In genomic region chr6:41607637-41608036, GRCm38 (mm10) we compare ENCODE assay signal across 26 mouse cellular contexts. TPM values are rescaled to one million over a fixed set of nuclear protein-coding genes. Genes with fewer than 3 reads are reported as not detected.
DNase-seq lines count a peak whose midpoint lies in the region; ATAC-seq and TF ChIP-seq lines count a peak whose summit lies in the region.
"Had no signal": no experiment of that assay in that cellular context is flagged by ENCODE, and none has a peak within 500 bp of the region (broad histone marks: within the 10 kb centered on the region; RNA-seq: fewer than 3 reads in every experiment).

No protein-coding gene starts in this region.

- 55% methylated on average over 5 of the region's 5 CpGs for WGBS in forebrain, postnatal 0 days
- WGBS in forebrain, embryonic 14.5 days = 66% methylated on average over 5 of the region's 5 CpGs
- WGBS in midbrain, embryonic 13.5 days = 68% methylated on average over 5 of the region's 5 CpGs
- WGBS in midbrain, embryonic 11.5 days = 52% methylated on average over 5 of the region's 5 CpGs
- 52% methylated on average over 5 of the region's 5 CpGs for WGBS in midbrain, embryonic 16.5 days

- no peak overlapping the region for H3ac ChIP-seq in C2C12 (ENCODE audit: control insufficient read depth, insufficient read length, low read depth)

- no peaks in the 10 kb centered on the region for H3K79me2 ChIP-seq in C2C12 (ENCODE audit: control insufficient read depth, insufficient read depth)

- no peak for TF ChIP-seq CTCF in forebrain, postnatal 0 days (IDR thresholded peaks at IDR 0.05; ENCODE audit: low read depth)
- TF ChIP-seq CTCF in C2C12 (IDR thresholded peaks at IDR 0.05; ENCODE audit: control insufficient read depth, insufficient read depth, insufficient read length) = no peak

- H3K27ac ChIP-seq in forebrain, postnatal 0 days (ENCODE audit: low read depth, low read length) = no peak overlapping the region
- no peak overlapping the region for H3K27ac ChIP-seq in forebrain, embryonic 14.5 days (ENCODE audit: low read depth, low read length)
- H3K27ac ChIP-seq in midbrain, embryonic 13.5 days = no peak overlapping the region
- no peak overlapping the region for H3K27ac ChIP-seq in midbrain, embryonic 11.5 days (ENCODE audit: low read depth, low read length)
- no peak overlapping the region for H3K27ac ChIP-seq in midbrain, embryonic 16.5 days (ENCODE audit: low read length)
- H3K27ac ChIP-seq: embryonic facial prominence, embryonic 10.5 days; gastrocnemius, adult 2 months; liver, embryonic 13.5 days; neural tube, embryonic 12.5 days; stomach, embryonic 15.5 days had no signal

- peak overlapping the region; percentile 90 for H3K4me2 ChIP-seq in forebrain, postnatal 0 days (ENCODE audit: low read depth)
- no peak overlapping the region for H3K4me2 ChIP-seq in forebrain, embryonic 14.5 days (ENCODE audit: low read length)
- H3K4me2 ChIP-seq in midbrain, embryonic 13.5 days (replicated peaks) = peak overlapping the region; percentile 64
- H3K4me2 ChIP-seq in midbrain, embryonic 11.5 days = no peak overlapping the region
- H3K4me2 ChIP-seq in midbrain, embryonic 16.5 days (ENCODE audit: low read length) = peak overlapping the region; percentile 95
- H3K4me2 ChIP-seq: heart, embryonic 11.5 days; liver, embryonic 13.5 days; stomach, embryonic 15.5 days had no signal

- H3K4me3 ChIP-seq in forebrain, postnatal 0 days (ENCODE audit: low read depth, low read length) = peak overlapping the region; percentile 2; the same call in 1 of the 2 replicates
- H3K4me3 ChIP-seq in forebrain, embryonic 14.5 days (ENCODE audit: low read depth, low read length) = no peak overlapping the region
- no peak overlapping the region for H3K4me3 ChIP-seq in midbrain, embryonic 13.5 days (replicated peaks)
- no peak overlapping the region for H3K4me3 ChIP-seq in midbrain, embryonic 11.5 days (ENCODE audit: low read depth, low read length)
- H3K4me3 ChIP-seq in C2C12 (ENCODE audit: insufficient read depth, poor library complexity, severe bottlenecking) = no peak overlapping the region
- no peak overlapping the region for H3K4me3 ChIP-seq in midbrain, embryonic 16.5 days (ENCODE audit: low read depth, low read length)
- H3K4me3 ChIP-seq: embryonic facial prominence, embryonic 10.5 days; gastrocnemius, adult 2 months; liver, embryonic 13.5 days; neural tube, embryonic 12.5 days; stomach, embryonic 15.5 days had no signal

- peaks cover 13% of the 10 kb centered on the region for H3K4me1 ChIP-seq in forebrain, postnatal 0 days (ENCODE audit: insufficient read depth)
- peaks cover 10% of the 10 kb centered on the region for H3K4me1 ChIP-seq in forebrain, embryonic 14.5 days (ENCODE audit: control insufficient read depth, insufficient read depth, low read length)
- H3K4me1 ChIP-seq in midbrain, embryonic 13.5 days (replicated peaks) = peaks cover 35% of the 10 kb centered on the region
- peaks cover 9% of the 10 kb centered on the region; the same call in 1 of the 2 replicates for H3K4me1 ChIP-seq in midbrain, embryonic 11.5 days (ENCODE audit: control insufficient read depth, insufficient read depth, low read length)
- H3K4me1 ChIP-seq in midbrain, embryonic 16.5 days (ENCODE audit: control insufficient read depth, insufficient read depth, low read length) = peaks cover 32% of the 10 kb centered on the region

- H3K36me3 ChIP-seq in forebrain, postnatal 0 days (ENCODE audit: insufficient read depth) = no peaks in the 10 kb centered on the region
- no peaks in the 10 kb centered on the region for H3K36me3 ChIP-seq in forebrain, embryonic 14.5 days (ENCODE audit: control insufficient read depth, insufficient read depth, low read length)
- H3K36me3 ChIP-seq in midbrain, embryonic 13.5 days = no peaks in the 10 kb centered on the region
- H3K36me3 ChIP-seq in midbrain, embryonic 11.5 days (ENCODE audit: control insufficient read depth, insufficient read depth, low read length) = no peaks in the 10 kb centered on the region
- H3K36me3 ChIP-seq in C2C12 (ENCODE audit: control insufficient read depth, insufficient read depth) = no peaks in the 10 kb centered on the region
- no peaks in the 10 kb centered on the region for H3K36me3 ChIP-seq in midbrain, embryonic 16.5 days (ENCODE audit: control insufficient read depth, insufficient read depth, low read length)
- H3K36me3 ChIP-seq: embryonic facial prominence, embryonic 10.5 days; liver, embryonic 13.5 days; neural tube, embryonic 12.5 days; stomach, embryonic 15.5 days had no signal

- no peak for ATAC-seq in forebrain, postnatal 0 days
- ATAC-seq in forebrain, embryonic 14.5 days = no peak
- ATAC-seq in midbrain, embryonic 13.5 days = no peak
- ATAC-seq in midbrain, embryonic 11.5 days (ENCODE audit: low FRiP score) = no peak
- ATAC-seq in midbrain, embryonic 16.5 days = no peak
- ATAC-seq: CD4-positive, CD25-positive, alpha-beta regulatory T cell, adult 4 months had no signal

- DNase-seq in forebrain, postnatal 0 days = no peak
- no peak for DNase-seq in forebrain, embryonic 14.5 days (ENCODE audit: low spot score)
- no peak for DNase-seq in midbrain, embryonic 11.5 days (ENCODE audit: low spot score, missing footprints)
- no peak for DNase-seq in gastrocnemius, postnatal 25 days
- DNase-seq in gastrocnemius, adult 8-10 months (ENCODE audit: low spot score in 2 of 2) = no peak
- DNase-seq: adrenal gland, postnatal 14 days; cerebellum, adult 9-10 months; gastrocnemius, adult 2 months; heart, postnatal 10 days; kidney, adult 18-20 months; kidney, postnatal 4 days; liver, embryonic 13.5 days; lung, adult 2 months; lung, postnatal 14 days; right cerebral cortex, adult 18-20 months; right cerebral cortex, postnatal 4 days had no signal

- no peaks in the 10 kb centered on the region for H3K27me3 ChIP-seq in forebrain, postnatal 0 days (ENCODE audit: insufficient read depth, low read length)
- H3K27me3 ChIP-seq in forebrain, embryonic 14.5 days (replicated peaks; ENCODE audit: control insufficient read depth, insufficient read depth, low read length) = no peaks in the 10 kb centered on the region
- H3K27me3 ChIP-seq in midbrain, embryonic 13.5 days = no peaks in the 10 kb centered on the region
- no peaks in the 10 kb centered on the region for H3K27me3 ChIP-seq in midbrain, embryonic 11.5 days (ENCODE audit: control insufficient read depth, insufficient read depth, low read length)
- no peaks in the 10 kb centered on the region for H3K27me3 ChIP-seq in C2C12 (ENCODE audit: control insufficient read depth, insufficient read depth, insufficient read length)
- no peaks in the 10 kb centered on the region for H3K27me3 ChIP-seq in midbrain, embryonic 16.5 days (ENCODE audit: control insufficient read depth, insufficient read depth, low read depth, low read length)
- H3K27me3 ChIP-seq: neural tube, embryonic 12.5 days; stomach, embryonic 15.5 days had no signal

- H3K79me3 ChIP-seq in C2C12 (ENCODE audit: low read depth) = no peaks in the 10 kb centered on the region

- 0 out of 2 replicates have a peak overlapping the region, but pooled peaks have one; percentile 7 for H3K9ac ChIP-seq in forebrain, postnatal 0 days
- no peak overlapping the region for H3K9ac ChIP-seq in forebrain, embryonic 14.5 days (ENCODE audit: low read length)
- H3K9ac ChIP-seq in midbrain, embryonic 13.5 days (replicated peaks) = 0 out of 2 replicates have a peak overlapping the region, but pooled peaks have one; percentile 7
- no peak overlapping the region for H3K9ac ChIP-seq in midbrain, embryonic 11.5 days (ENCODE audit: low read length)
- peak overlapping the region; percentile 17; the same call in 1 of the 2 replicates for H3K9ac ChIP-seq in midbrain, embryonic 16.5 days (ENCODE audit: low read depth, low read length)
- H3K9ac ChIP-seq: liver, embryonic 13.5 days; neural tube, embryonic 12.5 days; stomach, embryonic 15.5 days had no signal

- no peaks in the 10 kb centered on the region for H3K9me3 ChIP-seq in forebrain, postnatal 0 days (ENCODE audit: low read length)
- no peaks in the 10 kb centered on the region for H3K9me3 ChIP-seq in forebrain, embryonic 14.5 days (replicated peaks; ENCODE audit: control insufficient read depth, low read length)
- no peaks in the 10 kb centered on the region for H3K9me3 ChIP-seq in midbrain, embryonic 13.5 days
- H3K9me3 ChIP-seq in midbrain, embryonic 11.5 days (ENCODE audit: control insufficient read depth, low read length) = no peaks in the 10 kb centered on the region
- H3K9me3 ChIP-seq in midbrain, embryonic 16.5 days (replicated peaks; ENCODE audit: control insufficient read depth, low read length, poor library complexity, severe bottlenecking) = no peaks in the 10 kb centered on the region
- H3K9me3 ChIP-seq: embryonic facial prominence, embryonic 10.5 days; liver, embryonic 13.5 days; neural tube, embryonic 12.5 days; stomach, embryonic 15.5 days had no signal

TF ChIP-seq in C2C12, 6 proteins besides CTCF, POLR2A, EP300 and RAD21 (continues in another document):
- TF ChIP-seq CEBPB (IDR thresholded peaks at IDR 0.05; ENCODE audit: low read depth) (no peak), FOSL1 (IDR thresholded peaks at IDR 0.05; ENCODE audit: insufficient read depth, low read length, poor library complexity, severe bottlenecking) (no peak), MYOG (IDR thresholded peaks at IDR 0.05; ENCODE audit: control insufficient read depth, extremely low read depth, insufficient read length) (no peak)

RNA-seq across cellular contexts. Expression of gene Ephb6, which starts 2.4 kb away (rescaled TPM):
- total RNA-seq in forebrain, postnatal 0 days (2014; rRNA removed) = 47.6 and 58.4 TPM in 2 replicates
- polyA plus RNA-seq in forebrain, postnatal 0 days (2015; fragmentation: Nextera tagmentation; extraction: Ambion mirVana) = 31.6 and 34.6 TPM in 2 replicates
- 20.2 and 24.7 TPM in 2 replicates for polyA plus RNA-seq in forebrain, embryonic 14.5 days (2014; fragmentation: Nextera tagmentation; extraction: Ambion mirVana)
- polyA plus RNA-seq in midbrain, embryonic 13.5 days (2015; fragmentation: Nextera tagmentation; extraction: Ambion mirVana) = 26.6 and 31.2 TPM in 2 replicates
- polyA plus RNA-seq in midbrain, embryonic 11.5 days (2014; fragmentation: Nextera tagmentation; extraction: Ambion mirVana) = 9.9 and 10.7 TPM in 2 replicates
- polyA plus RNA-seq in C2C12 (2012; fragmentation: generic; extraction: Trizol) = 13.0 TPM
- polyA plus RNA-seq in midbrain, embryonic 16.5 days (2015; fragmentation: Nextera tagmentation; extraction: Ambion mirVana) = 43.7 and 46.4 TPM in 2 replicates
- total RNA-seq in gastrocnemius, postnatal 25 days (2021) = 1 to 10 TPM; 1.2 to 1.6 TPM
- total RNA-seq in gastrocnemius, adult 8-10 months (2022) = 1 to 10 TPM in 1 of 4 experiments, under 1 TPM in 3; 0.39 to 1.2 (median 0.71) TPM

RNA-seq across cellular contexts. Expression of gene Trpv6, which starts 28.6 kb away (rescaled TPM):
- total RNA-seq in forebrain, postnatal 0 days (2014; rRNA removed) = not detected in 2 replicates
- polyA plus RNA-seq in forebrain, postnatal 0 days (2015; fragmentation: Nextera tagmentation; extraction: Ambion mirVana) = 0.62 and 0.65 TPM in 2 replicates
- 0.54 and 0.55 TPM in 2 replicates for polyA plus RNA-seq in forebrain, embryonic 14.5 days (2014; fragmentation: Nextera tagmentation; extraction: Ambion mirVana)
- 0.67 and 0.90 TPM in 2 replicates for polyA plus RNA-seq in midbrain, embryonic 13.5 days (2015; fragmentation: Nextera tagmentation; extraction: Ambion mirVana)
- 0.26 and 0.27 TPM in 2 replicates for polyA plus RNA-seq in midbrain, embryonic 11.5 days (2014; fragmentation: Nextera tagmentation; extraction: Ambion mirVana)
- polyA plus RNA-seq in C2C12 (2012; fragmentation: generic; extraction: Trizol) = 0.09 TPM
- polyA plus RNA-seq in midbrain, embryonic 16.5 days (2015; fragmentation: Nextera tagmentation; extraction: Ambion mirVana) = 0.85 and 0.93 TPM in 2 replicates
- total RNA-seq in gastrocnemius, postnatal 25 days (2021) = not detected
- not detected for total RNA-seq in gastrocnemius, adult 8-10 months (2022)
- total RNA-seq: adrenal gland, postnatal 14 days; gastrocnemius, adult 2 months; granulocyte monocyte progenitor cell, adult 5-6 weeks; heart, postnatal 10 days; megakaryocyte progenitor cell, adult 5-6 weeks had no signal
- polyA plus RNA-seq: heart, embryonic 11.5 days had no signal

Comparison
In these comparisons a context has a peak if more than half of its experiments do, and no peak if none do; other contexts are left out.
1. H3K4me2 ChIP-seq: peak in forebrain, postnatal 0 days (single experiment), midbrain, embryonic 13.5 days (single experiment) and midbrain, embryonic 16.5 days (single experiment); none in forebrain, embryonic 14.5 days (single experiment) and midbrain, embryonic 11.5 days (single experiment).
2. H3K9ac ChIP-seq: peak in forebrain, postnatal 0 days (single experiment), midbrain, embryonic 13.5 days (single experiment) and midbrain, embryonic 16.5 days (single experiment); none in forebrain, embryonic 14.5 days (single experiment) and midbrain, embryonic 11.5 days (single experiment).